Mouse (Mus musculus) subcutaneous adipose tissue, adult 2 months (tissue): ENCODE results near the gene Atp6v1f. TPM values are rescaled to one million over a fixed set of nuclear protein-coding genes. Genes with fewer than 3 reads are reported as not detected.

ENCODE experiments used
- polyA plus RNA-seq: library from polyadenylated mRNA; depleted of rRNA; stranded (reverse); fragments of >200 nt; gene quantifications from 2 replicates; pipeline ENCODE4 v1.2.3, GENCODE M21; 2012; ENCODE audit warnings: low replicate concordance; rRNA removed

The Atp6v1f gene
- polyA plus RNA-seq: 274 and 278 TPM in 2 replicates

GRCm38 (mm10) chr6:29467583-29468354 lies at the start of gene Atp6v1f:
Gene Atp6v1f (plus strand): TSS chr6:29467718.

GRCm38 (mm10) chr6:29433038-29433803 lies 34.3 kb upstream of the Atp6v1f start, which contains the start of gene Flnc:
Gene Flnc (plus strand): TSS chr6:29433256.

GRCm38 (mm10) chr6:29471137-29471536 lies 3.6 kb downstream of the Atp6v1f start, which contains the start of gene Atp6v1fnb:
Gene Atp6v1fnb (plus strand): TSS chr6:29471437.

GRCm38 (mm10) chr6:29507447-29508309 lies 40.2 kb downstream of the Atp6v1f start, which contains the start of gene Kcp:
Gene Kcp (minus strand): TSS chr6:29507952.

Other genes with a start within 250 kb of the Atp6v1f start
- 25.1 and 26.1 TPM in 2 replicates for gene Hilpda, start 195.2 kb upstream of the Atp6v1f start, polyA plus RNA-seq
- gene Fam71f2, start 188.1 kb upstream of the Atp6v1f start, polyA plus RNA-seq: 1.6 and 1.7 TPM in 2 replicates
- gene Fam71f1, start 148.6 kb upstream of the Atp6v1f start, polyA plus RNA-seq: not detected in 2 replicates
- 125 and 141 TPM in 2 replicates for gene Calu, start 119.6 kb upstream of the Atp6v1f start, polyA plus RNA-seq
- 2.0 TPM in 1 of 2 replicates, not detected in the other for gene Opn1sw, start 79.2 kb upstream of the Atp6v1f start, polyA plus RNA-seq
- gene Ccdc136, start 71.4 kb upstream of the Atp6v1f start, polyA plus RNA-seq: 1.2 and 19.6 TPM in 2 replicates
- 5.5 and 55.5 TPM in 2 replicates for gene Flnc, start 34.5 kb upstream of the Atp6v1f start, polyA plus RNA-seq
- 0.28 TPM in 1 of 2 replicates, not detected in the other for gene Atp6v1fnb, start 3.7 kb downstream of the Atp6v1f start, polyA plus RNA-seq
- 24.4 and 39.2 TPM in 2 replicates for gene Kcp, start 40.2 kb downstream of the Atp6v1f start, polyA plus RNA-seq
- 20.7 and 27.3 TPM in 2 replicates for gene Irf5, start 58.9 kb downstream of the Atp6v1f start, polyA plus RNA-seq
- gene Tnpo3, start 142.2 kb downstream of the Atp6v1f start, polyA plus RNA-seq: 52.0 and 55.6 TPM in 2 replicates
- 2.0 and 4.3 TPM in 2 replicates for gene Tspan33, start 226.5 kb downstream of the Atp6v1f start, polyA plus RNA-seq